Mouse (Mus musculus): ENCODE results near the gene Dnali1. TPM values are rescaled to one million over a fixed set of nuclear protein-coding genes. Genes with fewer than 3 reads are reported as not detected.

Dnali1 gene
- polyA plus RNA-seq, 1 experiment: 0.14 TPM

- TF ChIP-seq POLR2A (IDR thresholded peaks at IDR 0.05; ENCODE audit: insufficient read length, low read depth) (no peak), REST (IDR thresholded peaks at IDR 0.05; ENCODE audit: insufficient read depth, insufficient read length) (no peak), USF1 (IDR thresholded peaks at IDR 0.05; ENCODE audit: low read depth) (no peak), SRF (IDR thresholded peaks at IDR 0.05; ENCODE audit: control insufficient read depth, insufficient read length, low read depth) (no peak), TCF12 (IDR thresholded peaks at IDR 0.05; ENCODE audit: insufficient read depth, poor library complexity, severe bottlenecking) (no peak), MYOG (IDR thresholded peaks at IDR 0.05; ENCODE audit: control insufficient read depth in 1 of 3, insufficient read depth in 1 of 3, insufficient read length in 2 of 3, low read depth in 2 of 3) (no peak), MYOD1 (IDR thresholded peaks at IDR 0.05; ENCODE audit: control insufficient read depth in 1 of 3, insufficient read length in 2 of 3, low read depth in 2 of 3) (no peak), MAX (IDR thresholded peaks at IDR 0.05; ENCODE audit: low read depth) (no peak)
- Histone ChIP-seq H3K4me2 (ENCODE audit: low read depth) (no peak overlapping the region), H3K27me3 (ENCODE audit: control insufficient read depth, insufficient read depth, insufficient read length) (no peaks in the 10 kb centered on the region), H3K4me3 (no peak overlapping the region), H3K79me2 (ENCODE audit: control insufficient read depth, insufficient read depth) (peaks cover 63% of the 10 kb centered on the region), H3K36me3 (ENCODE audit: control insufficient read depth, insufficient read depth) (peaks cover 36% of the 10 kb centered on the region), H3ac (ENCODE audit: control insufficient read depth, insufficient read length) (no peak overlapping the region)
These were observed 31.2 kb downstream of the Dnali1 start for GRCm38 (mm10) chr4:125034341-125034740.

GRCm38 (mm10) chr4:125029891-125030614 lies 35.5 kb downstream of the Dnali1 start:
- H3K36me3 ChIP-seq (ENCODE audit: control insufficient read depth, insufficient read depth): peaks cover 10% of the 10 kb centered on the region
- peak overlapping the region; percentile 85 for H3K4me3 ChIP-seq
- TF ChIP-seq REST (IDR thresholded peaks at IDR 0.05; ENCODE audit: insufficient read depth, insufficient read length): no peak
- TF ChIP-seq MYOG (IDR thresholded peaks at IDR 0.05; ENCODE audit: control insufficient read depth in 1 of 3, insufficient read depth in 1 of 3, insufficient read length in 2 of 3, low read depth in 2 of 3): peak in 1 of 3 experiments; percentile 7
- TF ChIP-seq SRF (IDR thresholded peaks at IDR 0.05; ENCODE audit: control insufficient read depth, insufficient read length, low read depth): no peak
- no peak for TF ChIP-seq TCF12 (IDR thresholded peaks at IDR 0.05; ENCODE audit: insufficient read depth, poor library complexity, severe bottlenecking)
- TF ChIP-seq MYOD1 (IDR thresholded peaks at IDR 0.05; ENCODE audit: control insufficient read depth in 1 of 3, insufficient read length in 2 of 3, low read depth in 2 of 3): peak in 1 of 3 experiments; percentile 35
- TF ChIP-seq E2F4 (IDR thresholded peaks at IDR 0.05; ENCODE audit: insufficient read depth): peak; percentile 24
- TF ChIP-seq POLR2A (IDR thresholded peaks at IDR 0.05; ENCODE audit: insufficient read length, low read depth): peak; percentile 97
- TF ChIP-seq USF1 (IDR thresholded peaks at IDR 0.05; ENCODE audit: low read depth): no peak
- TF ChIP-seq TCF3 (IDR thresholded peaks at IDR 0.05; ENCODE audit: insufficient read length, low read depth): no peak
- TF ChIP-seq MAX (IDR thresholded peaks at IDR 0.05; ENCODE audit: low read depth): no peak
- no peak for TF ChIP-seq CEBPB (IDR thresholded peaks at IDR 0.05; ENCODE audit: insufficient read depth, poor library complexity, severe bottlenecking)
- peak; percentile 97 for TF ChIP-seq POLR2AphosphoS2 (IDR thresholded peaks at IDR 0.05; ENCODE audit: insufficient read length, low read depth)
- H3K4me2 ChIP-seq (ENCODE audit: low read depth): peak overlapping the region; percentile 88
- H3K79me2 ChIP-seq (ENCODE audit: control insufficient read depth, insufficient read depth): peaks cover 47% of the 10 kb centered on the region
- peak overlapping the region; percentile 81 for H3ac ChIP-seq (ENCODE audit: control insufficient read depth, insufficient read length)
- H3K27me3 ChIP-seq (ENCODE audit: control insufficient read depth, insufficient read depth, insufficient read length): peaks cover 14% of the 10 kb centered on the region

- no peaks in the 10 kb centered on the region for H3K79me2 ChIP-seq (ENCODE audit: control insufficient read depth, insufficient read depth)
- no peak overlapping the region for H3K4me3 ChIP-seq
- peaks cover 59% of the 10 kb centered on the region for H3K27me3 ChIP-seq (ENCODE audit: control insufficient read depth, insufficient read depth, insufficient read length)
- TF ChIP-seq POLR2A (IDR thresholded peaks at IDR 0.05; ENCODE audit: insufficient read length, low read depth) (no peak), CEBPB (IDR thresholded peaks at IDR 0.05; ENCODE audit: insufficient read depth, poor library complexity, severe bottlenecking) (no peak), POLR2AphosphoS2 (IDR thresholded peaks at IDR 0.05; ENCODE audit: insufficient read length, low read depth) (no peak), USF1 (IDR thresholded peaks at IDR 0.05; ENCODE audit: low read depth) (no peak), MAX (IDR thresholded peaks at IDR 0.05; ENCODE audit: low read depth) (no peak), MYOD1 (IDR thresholded peaks at IDR 0.05; ENCODE audit: control insufficient read depth in 1 of 3, insufficient read length in 2 of 3, low read depth in 2 of 3) (no peak), MYOG (IDR thresholded peaks at IDR 0.05; ENCODE audit: control insufficient read depth in 1 of 3, insufficient read depth in 1 of 3, insufficient read length in 2 of 3, low read depth in 2 of 3) (no peak), TCF12 (IDR thresholded peaks at IDR 0.05; ENCODE audit: insufficient read depth, poor library complexity, severe bottlenecking) (no peak), SRF (IDR thresholded peaks at IDR 0.05; ENCODE audit: control insufficient read depth, insufficient read length, low read depth) (no peak), REST (IDR thresholded peaks at IDR 0.05; ENCODE audit: insufficient read depth, insufficient read length) (no peak), TCF3 (IDR thresholded peaks at IDR 0.05; ENCODE audit: insufficient read length, low read depth) (no peak), E2F4 (IDR thresholded peaks at IDR 0.05; ENCODE audit: insufficient read depth) (no peak)
- no peak overlapping the region for H3K4me2 ChIP-seq (ENCODE audit: low read depth)
- no peak overlapping the region for H3ac ChIP-seq (ENCODE audit: control insufficient read depth, insufficient read length)
- no peaks in the 10 kb centered on the region for H3K36me3 ChIP-seq (ENCODE audit: control insufficient read depth, insufficient read depth)
These were observed 44.5 kb downstream of the Dnali1 start for GRCm38 (mm10) chr4:125020780-125021538.

GRCm38 (mm10) chr4:125017431-125017830 lies 48.1 kb downstream of the Dnali1 start:
- Histone ChIP-seq H3K4me2 (ENCODE audit: low read depth) (no peak overlapping the region), H3K4me3 (no peak overlapping the region), H3K27me3 (ENCODE audit: control insufficient read depth, insufficient read depth, insufficient read length) (peaks cover 75% of the 10 kb centered on the region), H3ac (ENCODE audit: control insufficient read depth, insufficient read length) (no peak overlapping the region), H3K36me3 (ENCODE audit: control insufficient read depth, insufficient read depth) (no peaks in the 10 kb centered on the region), H3K79me2 (ENCODE audit: control insufficient read depth, insufficient read depth) (no peaks in the 10 kb centered on the region)
- TF ChIP-seq TCF3 (IDR thresholded peaks at IDR 0.05; ENCODE audit: insufficient read length, low read depth) (no peak), CEBPB (IDR thresholded peaks at IDR 0.05; ENCODE audit: insufficient read depth, poor library complexity, severe bottlenecking) (no peak), POLR2AphosphoS2 (IDR thresholded peaks at IDR 0.05; ENCODE audit: insufficient read length, low read depth) (no peak), MYOG (IDR thresholded peaks at IDR 0.05; ENCODE audit: control insufficient read depth in 1 of 3, insufficient read depth in 1 of 3, insufficient read length in 2 of 3, low read depth in 2 of 3) (no peak), E2F4 (IDR thresholded peaks at IDR 0.05; ENCODE audit: insufficient read depth) (no peak), TCF12 (IDR thresholded peaks at IDR 0.05; ENCODE audit: insufficient read depth, poor library complexity, severe bottlenecking) (no peak), SRF (IDR thresholded peaks at IDR 0.05; ENCODE audit: control insufficient read depth, insufficient read length, low read depth) (no peak), USF1 (IDR thresholded peaks at IDR 0.05; ENCODE audit: low read depth) (no peak), REST (IDR thresholded peaks at IDR 0.05; ENCODE audit: insufficient read depth, insufficient read length) (no peak), MYOD1 (IDR thresholded peaks at IDR 0.05; ENCODE audit: control insufficient read depth in 1 of 3, insufficient read length in 2 of 3, low read depth in 2 of 3) (no peak), POLR2A (IDR thresholded peaks at IDR 0.05; ENCODE audit: insufficient read length, low read depth) (no peak)
